Mouse (Mus musculus) embryo, embryonic 9.5 days (tissue): ENCODE measurements around the gene Cux2.
A peak's percentile ranks its signal among the peaks of the same experiment; 100 is the strongest.

Experiments
- DNase-seq: peaks from one replicate; pipeline ENCODE4 v3.0.0-alpha.2; 2017; ENCODE audit errors: extremely low spot score

Cux2 gene

GRCm38 (mm10) chr5:121836692-121837415, 213.0 kb downstream of the Cux2 start:
- peak; percentile 91 for DNase-seq

- DNase-seq = no peak
Measured at GRCm38 (mm10) chr5:121835949-121836691, 213.8 kb downstream of the Cux2 start.

GRCm38 (mm10) chr5:121834991-121835747, 214.7 kb downstream of the Cux2 start:
- no peak for DNase-seq

- no peak for DNase-seq
Measured at GRCm38 (mm10) chr5:121834241-121834606, 215.7 kb downstream of the Cux2 start.

GRCm38 (mm10) chr5:121833572-121834240, 216.2 kb downstream of the Cux2 start:
- DNase-seq = no peak

GRCm38 (mm10) chr5:121833159-121833558, 216.7 kb downstream of the Cux2 start:
- DNase-seq = no peak

GRCm38 (mm10) chr5:121832376-121833155, 217.3 kb downstream of the Cux2 start:
- no peak for DNase-seq

- no peak for DNase-seq
Measured at GRCm38 (mm10) chr5:121831002-121831601, 218.8 kb downstream of the Cux2 start.

GRCm38 (mm10) chr5:121828491-121829432, 221.1 kb downstream of the Cux2 start:
- peak; percentile 44 for DNase-seq

- DNase-seq = no peak
Measured at GRCm38 (mm10) chr5:121827876-121828275, 222.0 kb downstream of the Cux2 start.

GRCm38 (mm10) chr5:121825606-121826005, 224.3 kb downstream of the Cux2 start:
- no peak for DNase-seq

- DNase-seq = no peak
Measured at GRCm38 (mm10) chr5:121824121-121824520, 225.8 kb downstream of the Cux2 start.

GRCm38 (mm10) chr5:121823668-121824067, 226.2 kb downstream of the Cux2 start:
- DNase-seq = no peak

GRCm38 (mm10) chr5:121822786-121823505, 227.0 kb downstream of the Cux2 start:
- no peak for DNase-seq

GRCm38 (mm10) chr5:121821552-121821951, 228.3 kb downstream of the Cux2 start:
- DNase-seq = no peak

- no peak for DNase-seq
Measured at GRCm38 (mm10) chr5:121821116-121821515, 228.8 kb downstream of the Cux2 start.

GRCm38 (mm10) chr5:121820657-121821056, 229.2 kb downstream of the Cux2 start:
- no peak for DNase-seq

GRCm38 (mm10) chr5:121820161-121820560, 229.7 kb downstream of the Cux2 start:
- DNase-seq = no peak

GRCm38 (mm10) chr5:121819559-121819958, 230.3 kb downstream of the Cux2 start:
- no peak for DNase-seq
